Mouse (Mus musculus) macrophage (primary cell): ENCODE measurements around the gene Fnbp1. TPM values are rescaled to one million over a fixed set of nuclear protein-coding genes. Genes with fewer than 3 reads are reported as not detected.

Experiments
- H3K27ac ChIP-seq: fragments of 350-480 bp; formaldehyde crosslinking; 2 replicates; pipeline ENCODE4 v1.9.0; 2021
- H3K36me3 ChIP-seq: fragments of 350-480 bp; formaldehyde crosslinking; 2 replicates; pipeline ENCODE4 v1.9.0; 2021; ENCODE audit errors: inconsistent target
- H3K4me3 ChIP-seq: fragments of 350-480 bp; formaldehyde crosslinking; 2 replicates; pipeline ENCODE4 v1.9.0; 2021; ENCODE audit errors: inconsistent target
- H3K79me2 ChIP-seq: fragments of 350-480 bp; formaldehyde crosslinking; 2 replicates; pipeline ENCODE4 v1.9.0; 2021; ENCODE audit errors: inconsistent target
- WGBS: methylation state at CpG from one replicate; pipeline ENCODE4 v1.1.7; 2026; ENCODE audit warnings: inconsistent platforms; ENCODE audit not compliant: missing documents; 5-methylcytosine and 5-hydroxymethylcytosine counted together
- polyA plus RNA-seq: library from polyadenylated mRNA; stranded (reverse); fragments of 250-400 nt; gene quantifications from 3 replicates; pipeline ENCODE4 v1.2.4, GENCODE M21; 2018; ENCODE audit warnings: inconsistent platforms

The Fnbp1 gene
- polyA plus RNA-seq, 1 experiment from 2014 or later: 118 TPM

- Histone ChIP-seq H3K36me3 (peaks cover 69% of the 10 kb centered on the region), H3K4me3 (no peak overlapping the region), H3K27ac (peak overlapping the region; percentile 46), H3K79me2 (peaks cover 4% of the 10 kb centered on the region; the same call in 1 of the 2 replicates)
- 8% methylated on average over 10 of the region's 10 CpGs for WGBS
Observed at GRCm38 (mm10) chr2:31052441-31052840, 89.4 kb downstream of the Fnbp1 start.

DNA sequence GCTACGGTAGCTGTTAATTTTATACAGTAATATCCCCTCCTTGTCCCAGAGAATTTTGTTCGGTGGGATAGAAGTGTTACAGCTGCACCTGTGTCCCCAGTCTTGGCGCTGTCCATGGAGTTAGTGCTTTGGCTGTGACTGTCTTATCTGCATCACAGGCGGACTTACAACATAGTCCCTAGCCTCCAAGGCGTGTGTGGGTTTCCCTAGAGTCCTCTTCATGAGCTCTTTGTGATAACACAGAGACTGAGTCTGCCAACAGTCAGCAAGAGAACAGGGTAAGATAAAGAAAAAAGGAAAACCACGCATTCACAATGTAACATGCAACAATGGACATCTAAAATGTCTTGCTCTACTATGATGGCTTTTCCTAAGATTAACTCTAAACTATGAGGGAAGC is 93.8 kb downstream of the Fnbp1 start:
- Histone ChIP-seq H3K36me3 (peaks cover 62% of the 10 kb centered on the region), H3K4me3 (no peak overlapping the region), H3K79me2 (0 out of 2 replicates have a peak, but pooled peaks cover 4% of the 10 kb centered on the region), H3K27ac (no peak overlapping the region)
- WGBS: 89% methylated on average over 6 of the region's 6 CpGs

DNA sequence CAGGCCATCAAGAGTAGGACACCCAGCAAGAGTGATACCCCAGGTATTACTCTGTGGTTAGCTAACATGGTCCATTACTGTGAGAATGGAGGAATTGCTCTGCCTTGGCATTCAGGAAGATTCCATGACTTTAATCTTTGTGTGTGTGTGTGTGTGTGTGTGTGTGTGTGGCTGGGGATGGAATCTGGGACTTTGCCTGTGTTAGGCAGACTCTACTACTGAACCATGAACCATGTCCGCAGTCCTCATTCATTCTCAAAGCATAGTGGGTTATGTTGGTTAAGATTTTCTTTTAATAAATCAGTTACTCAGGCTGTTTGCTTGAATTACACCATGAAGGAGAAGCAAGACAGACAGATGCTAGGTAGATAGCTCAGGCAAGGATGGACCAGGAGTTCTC is 98.0 kb downstream of the Fnbp1 start:
- Histone ChIP-seq H3K27ac (no peak overlapping the region), H3K4me3 (no peak overlapping the region), H3K36me3 (peaks cover 84% of the 10 kb centered on the region), H3K79me2 (no peaks in the 10 kb centered on the region)
- WGBS: 91% methylated on average over 1 of the region's 1 CpGs

DNA sequence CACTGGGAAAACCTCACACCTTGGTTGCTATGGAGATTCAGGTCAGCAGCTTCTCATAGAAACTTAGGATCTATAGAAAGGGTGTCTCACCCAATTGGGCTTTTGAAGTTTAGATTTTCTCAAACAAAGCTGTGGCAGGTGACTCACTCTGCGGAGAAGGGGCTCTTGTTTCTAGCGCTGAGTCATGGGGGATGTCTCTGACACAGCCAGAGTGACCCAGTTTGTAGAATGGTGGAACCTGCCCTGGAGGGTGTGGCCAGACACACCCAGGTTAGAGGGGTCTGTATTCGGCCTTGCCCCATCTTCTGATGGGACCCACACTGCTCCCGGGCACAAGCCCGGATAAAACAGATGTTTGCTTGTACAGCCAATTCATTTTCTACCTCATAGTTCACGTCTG is 98.9 kb downstream of the Fnbp1 start:
- Histone ChIP-seq H3K36me3 (peaks cover 91% of the 10 kb centered on the region), H3K4me3 (no peak overlapping the region), H3K79me2 (no peaks in the 10 kb centered on the region), H3K27ac (no peak overlapping the region)
- 89% methylated on average over 6 of the region's 6 CpGs for WGBS

- Histone ChIP-seq H3K79me2 (no peaks in the 10 kb centered on the region), H3K4me3 (no peak overlapping the region), H3K36me3 (peaks cover 85% of the 10 kb centered on the region), H3K27ac (no peak overlapping the region)
- WGBS: 98% methylated on average over 6 of the region's 6 CpGs
Observed at GRCm38 (mm10) chr2:31041386-31041785, 100.4 kb downstream of the Fnbp1 start.

GRCm38 (mm10) chr2:31040487-31040886 is 101.3 kb downstream of the Fnbp1 start:
- Histone ChIP-seq H3K4me3 (no peak overlapping the region), H3K36me3 (peaks cover 85% of the 10 kb centered on the region), H3K27ac (no peak overlapping the region), H3K79me2 (no peaks in the 10 kb centered on the region)
- 89% methylated on average over 3 of the region's 3 CpGs for WGBS

GRCm38 (mm10) chr2:31040043-31040442 is 101.8 kb downstream of the Fnbp1 start:
- Histone ChIP-seq H3K27ac (no peak overlapping the region), H3K4me3 (no peak overlapping the region), H3K79me2 (no peaks in the 10 kb centered on the region), H3K36me3 (peaks cover 86% of the 10 kb centered on the region)
- WGBS: 96% methylated on average over 3 of the region's 3 CpGs

- Histone ChIP-seq H3K36me3 (peaks cover 92% of the 10 kb centered on the region), H3K27ac (0 out of 2 replicates have a peak overlapping the region, but pooled peaks have one; percentile 5)
Observed at GRCm38 (mm10) chr2:31036811-31037210, 105.0 kb downstream of the Fnbp1 start.

GRCm38 (mm10) chr2:31031972-31032371 is 109.8 kb downstream of the Fnbp1 start:
- H3K36me3 ChIP-seq: peaks cover 95% of the 10 kb centered on the region
- no peak overlapping the region for H3K27ac ChIP-seq
- H3K79me2 ChIP-seq: no peaks in the 10 kb centered on the region
- 97% methylated on average over 7 of the region's 7 CpGs for WGBS
- no peak overlapping the region for H3K4me3 ChIP-seq

More at GRCm38 (mm10) chr2:31036811-31037210, 105.0 kb downstream of the Fnbp1 start:
- no peaks in the 10 kb centered on the region for H3K79me2 ChIP-seq
- no peak overlapping the region for H3K4me3 ChIP-seq
- WGBS: 92% methylated on average over 5 of the region's 6 CpGs

DNA sequence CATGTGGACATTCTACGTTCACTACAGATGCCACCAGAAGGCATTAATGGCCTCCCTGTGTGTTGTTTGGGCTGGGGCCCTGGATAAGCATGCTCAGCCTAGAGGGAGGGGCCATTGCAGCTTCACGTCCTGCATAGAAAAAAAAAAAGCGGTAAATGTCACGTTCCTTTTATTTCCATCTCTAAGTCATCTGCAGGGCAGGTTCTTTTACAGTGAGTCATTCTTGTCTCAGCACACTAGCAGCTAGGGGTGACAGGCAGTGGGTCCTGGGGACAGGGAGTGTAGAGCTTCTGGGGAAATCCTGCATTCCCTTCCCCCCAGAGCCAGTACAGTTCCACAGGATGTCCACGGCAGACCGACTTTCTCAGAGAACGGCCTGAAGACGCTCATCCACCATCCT is 115.2 kb downstream of the Fnbp1 start:
- Histone ChIP-seq H3K79me2 (no peaks in the 10 kb centered on the region), H3K36me3 (peaks cover 42% of the 10 kb centered on the region), H3K27ac (no peak overlapping the region), H3K4me3 (no peak overlapping the region)
- 80% methylated on average over 8 of the region's 8 CpGs for WGBS

GRCm38 (mm10) chr2:31025458-31025857 is 116.3 kb downstream of the Fnbp1 start:
- Histone ChIP-seq H3K79me2 (no peaks in the 10 kb centered on the region), H3K4me3 (no peak overlapping the region), H3K27ac (peak overlapping the region; percentile 52), H3K36me3 (peaks cover 31% of the 10 kb centered on the region)
- WGBS: 43% methylated on average over 3 of the region's 3 CpGs

GRCm38 (mm10) chr2:31024618-31025370 is 117.0 kb downstream of the Fnbp1 start:
- WGBS: 37% methylated on average over 5 of the region's 5 CpGs

DNA sequence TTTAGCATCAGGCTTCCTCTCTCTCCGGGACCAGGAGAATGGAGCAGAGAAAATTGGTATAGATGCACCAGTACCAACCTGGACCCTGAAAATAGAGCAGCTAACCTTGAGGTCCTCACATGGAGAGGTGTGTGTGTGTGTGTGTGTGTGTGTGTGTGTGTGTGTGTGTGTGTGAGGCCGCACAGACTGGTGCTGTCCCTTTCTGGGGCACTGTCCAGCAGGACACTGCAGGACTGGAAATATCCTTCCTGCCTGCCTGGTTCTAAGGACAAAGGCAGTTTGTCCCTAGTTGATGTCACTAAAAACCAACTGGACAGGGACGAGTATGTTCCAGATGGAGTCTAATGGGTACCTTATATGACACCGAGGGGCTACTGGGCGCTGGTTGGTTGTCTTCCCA is 117.9 kb downstream of the Fnbp1 start:
- Histone ChIP-seq H3K36me3 (peaks cover 15% of the 10 kb centered on the region; the same call in 1 of the 2 replicates), H3K27ac (no peak overlapping the region), H3K4me3 (no peak overlapping the region), H3K79me2 (no peaks in the 10 kb centered on the region)
- WGBS: 94% methylated on average over 4 of the region's 5 CpGs

More at GRCm38 (mm10) chr2:31024618-31025370, 117.0 kb downstream of the Fnbp1 start:
- Histone ChIP-seq H3K36me3 (peaks cover 24% of the 10 kb centered on the region), H3K4me3 (no peak overlapping the region), H3K27ac (peak overlapping the region; percentile 52), H3K79me2 (no peaks in the 10 kb centered on the region)

DNA sequence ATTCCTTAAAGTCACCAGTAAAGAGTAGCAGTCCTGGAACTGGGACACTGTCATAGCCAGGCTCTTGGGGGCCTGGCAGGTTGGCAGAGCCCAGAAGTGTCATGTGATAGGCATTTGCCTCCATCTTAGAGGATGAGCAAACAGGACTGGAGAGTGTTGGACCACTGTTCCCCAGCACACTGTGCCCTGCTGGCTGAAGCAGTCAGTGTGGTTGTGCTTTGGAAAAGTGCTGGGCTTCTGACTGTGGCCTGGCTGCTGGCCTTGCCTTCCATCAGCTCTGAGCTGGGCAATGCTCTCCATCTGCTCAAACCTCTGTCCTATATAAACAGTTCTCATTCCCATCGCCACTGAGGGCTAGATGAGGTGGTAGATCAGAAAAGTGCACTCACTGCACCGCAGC is 121.6 kb downstream of the Fnbp1 start:
- H3K4me3 ChIP-seq: no peak overlapping the region
- WGBS: 92% methylated on average over 2 of the region's 2 CpGs
- H3K79me2 ChIP-seq: no peaks in the 10 kb centered on the region
- H3K27ac ChIP-seq: no peak overlapping the region
- H3K36me3 ChIP-seq: no peaks in the 10 kb centered on the region; the same call in 1 of the 2 replicates

- WGBS: 92% methylated on average over 8 of the region's 8 CpGs
- H3K36me3 ChIP-seq: no peaks in the 10 kb centered on the region; the same call in 1 of the 2 replicates
- H3K27ac ChIP-seq: no peak overlapping the region
- no peaks in the 10 kb centered on the region for H3K79me2 ChIP-seq
- no peak overlapping the region for H3K4me3 ChIP-seq
Observed at GRCm38 (mm10) chr2:31019011-31019410, 122.8 kb downstream of the Fnbp1 start.
